Mouse (Mus musculus): Measurements from ENCODE around the gene Figla. TPM values are rescaled to one million over a fixed set of nuclear protein-coding genes. Genes with fewer than 3 reads are reported as not detected.

Gene Figla
- total RNA-seq, 2 experiments from 2014 or later = not detected

- DNase-seq = no peak
These were observed 12.8 kb downstream of the Figla start, which contains the start of gene Add2 for GRCm38 (mm10) chr6:86028601-86029322. Gene Add2, plus strand, starts transcription at chr6:86028681.

- no peak for DNase-seq
These were observed 13.3 kb downstream of the Figla start for GRCm38 (mm10) chr6:86029323-86029713.

- DNase-seq = no peak
These were observed 15.6 kb downstream of the Figla start for GRCm38 (mm10) chr6:86031527-86031926.

- DNase-seq = no peak
These were observed 17.7 kb downstream of the Figla start for GRCm38 (mm10) chr6:86033635-86034034.

- no peak for DNase-seq
These were observed 22.9 kb downstream of the Figla start for GRCm38 (mm10) chr6:86038901-86039300.

- DNase-seq = no peak
These were observed 24.2 kb downstream of the Figla start for GRCm38 (mm10) chr6:86040140-86040539.

- DNase-seq = no peak
These were observed 31.5 kb downstream of the Figla start for GRCm38 (mm10) chr6:86047510-86047909.

GRCm38 (mm10) chr6:86048509-86048908 lies 32.5 kb downstream of the Figla start:
- DNase-seq = no peak

GRCm38 (mm10) chr6:86050586-86051268 lies 34.8 kb downstream of the Figla start:
- DNase-seq = no peak

GRCm38 (mm10) chr6:86052032-86052459 lies 36.1 kb downstream of the Figla start:
- no peak for DNase-seq

GRCm38 (mm10) chr6:86052556-86052955 lies 36.6 kb downstream of the Figla start:
- no peak for DNase-seq

GRCm38 (mm10) chr6:86053099-86053498 lies 37.1 kb downstream of the Figla start:
- DNase-seq = no peak

- DNase-seq = no peak
These were observed 37.6 kb downstream of the Figla start for GRCm38 (mm10) chr6:86053594-86053993.

- DNase-seq = no peak
These were observed 42.5 kb downstream of the Figla start for GRCm38 (mm10) chr6:86058475-86058874.

- DNase-seq = no peak
These were observed 43.3 kb downstream of the Figla start for GRCm38 (mm10) chr6:86059151-86059853.

- no peak for DNase-seq
These were observed 44.2 kb downstream of the Figla start for GRCm38 (mm10) chr6:86060170-86060569.

GRCm38 (mm10) chr6:86062226-86062625 lies 46.3 kb downstream of the Figla start:
- no peak for DNase-seq

- DNase-seq = no peak
These were observed 46.7 kb downstream of the Figla start for GRCm38 (mm10) chr6:86062684-86063083.

GRCm38 (mm10) chr6:86064318-86065016 lies 48.5 kb downstream of the Figla start:
- DNase-seq = no peak

- no peak for DNase-seq
These were observed 50.8 kb downstream of the Figla start for GRCm38 (mm10) chr6:86066727-86067126.

GRCm38 (mm10) chr6:86067145-86067544 lies 51.2 kb downstream of the Figla start:
- DNase-seq = no peak

GRCm38 (mm10) chr6:86069009-86069408 lies 53.0 kb downstream of the Figla start:
- no peak for DNase-seq
